Mouse (Mus musculus) lung, postnatal 4 days (tissue): ENCODE results near the gene Mtor.

Experiments
- DNase-seq, 2 experiments: peaks; one replicate each; pipeline ENCODE4 v3.0.0; 2021

Mtor gene

GRCm38 (mm10) chr4:148448179-148448852 lies at the start of gene Mtor:
Gene Mtor, plus strand, starts transcription at chr4:148448611.
- peak; percentile 96 for DNase-seq

- no peak for DNase-seq
Observed at GRCm38 (mm10) chr4:148399437-148400094, 48.8 kb upstream of the Mtor start.

GRCm38 (mm10) chr4:148403402-148403801 lies 45.0 kb upstream of the Mtor start:
- no peak for DNase-seq

GRCm38 (mm10) chr4:148404748-148405147 lies 43.7 kb upstream of the Mtor start:
- no peak for DNase-seq

- DNase-seq = no peak
Observed at GRCm38 (mm10) chr4:148405255-148405788, 43.1 kb upstream of the Mtor start.

- DNase-seq = no peak
Observed at GRCm38 (mm10) chr4:148408256-148408975, 40.0 kb upstream of the Mtor start.

- no peak for DNase-seq
Observed at GRCm38 (mm10) chr4:148415575-148415974, 32.8 kb upstream of the Mtor start.

GRCm38 (mm10) chr4:148417074-148417526 lies 31.3 kb upstream of the Mtor start:
- DNase-seq = no peak

- no peak for DNase-seq
Observed at GRCm38 (mm10) chr4:148417559-148417958, 30.9 kb upstream of the Mtor start.

GRCm38 (mm10) chr4:148426950-148427850 lies 21.2 kb upstream of the Mtor start:
- no peak for DNase-seq

- DNase-seq = no peak
Observed at GRCm38 (mm10) chr4:148428544-148428943, 19.9 kb upstream of the Mtor start.

- no peak for DNase-seq
Observed at GRCm38 (mm10) chr4:148429121-148429520, 19.3 kb upstream of the Mtor start.

GRCm38 (mm10) chr4:148429686-148430085 lies 18.7 kb upstream of the Mtor start:
- DNase-seq = peak; percentile 42 to 59

GRCm38 (mm10) chr4:148430880-148431519 lies 17.4 kb upstream of the Mtor start:
- DNase-seq = no peak

- DNase-seq = no peak
Observed at GRCm38 (mm10) chr4:148432488-148432887, 15.9 kb upstream of the Mtor start.

- DNase-seq = no peak
Observed at GRCm38 (mm10) chr4:148433336-148433735, 15.1 kb upstream of the Mtor start.

- no peak for DNase-seq
Observed at GRCm38 (mm10) chr4:148433813-148434212, 14.6 kb upstream of the Mtor start.

- DNase-seq = no peak
Observed at GRCm38 (mm10) chr4:148434554-148434953, 13.9 kb upstream of the Mtor start.

GRCm38 (mm10) chr4:148435106-148435505 lies 13.3 kb upstream of the Mtor start:
- no peak for DNase-seq

GRCm38 (mm10) chr4:148435657-148436330 lies 12.6 kb upstream of the Mtor start:
- no peak for DNase-seq

GRCm38 (mm10) chr4:148441931-148442330 lies 6.5 kb upstream of the Mtor start:
- no peak for DNase-seq
